Mouse (Mus musculus): ENCODE data around the gene Cemip2. TPM values are rescaled to one million over a fixed set of nuclear protein-coding genes. Genes with fewer than 3 reads are reported as not detected.

Cemip2 gene
- polyA plus RNA-seq, 1 experiment from 2014 or later = 51.7 TPM

DNA sequence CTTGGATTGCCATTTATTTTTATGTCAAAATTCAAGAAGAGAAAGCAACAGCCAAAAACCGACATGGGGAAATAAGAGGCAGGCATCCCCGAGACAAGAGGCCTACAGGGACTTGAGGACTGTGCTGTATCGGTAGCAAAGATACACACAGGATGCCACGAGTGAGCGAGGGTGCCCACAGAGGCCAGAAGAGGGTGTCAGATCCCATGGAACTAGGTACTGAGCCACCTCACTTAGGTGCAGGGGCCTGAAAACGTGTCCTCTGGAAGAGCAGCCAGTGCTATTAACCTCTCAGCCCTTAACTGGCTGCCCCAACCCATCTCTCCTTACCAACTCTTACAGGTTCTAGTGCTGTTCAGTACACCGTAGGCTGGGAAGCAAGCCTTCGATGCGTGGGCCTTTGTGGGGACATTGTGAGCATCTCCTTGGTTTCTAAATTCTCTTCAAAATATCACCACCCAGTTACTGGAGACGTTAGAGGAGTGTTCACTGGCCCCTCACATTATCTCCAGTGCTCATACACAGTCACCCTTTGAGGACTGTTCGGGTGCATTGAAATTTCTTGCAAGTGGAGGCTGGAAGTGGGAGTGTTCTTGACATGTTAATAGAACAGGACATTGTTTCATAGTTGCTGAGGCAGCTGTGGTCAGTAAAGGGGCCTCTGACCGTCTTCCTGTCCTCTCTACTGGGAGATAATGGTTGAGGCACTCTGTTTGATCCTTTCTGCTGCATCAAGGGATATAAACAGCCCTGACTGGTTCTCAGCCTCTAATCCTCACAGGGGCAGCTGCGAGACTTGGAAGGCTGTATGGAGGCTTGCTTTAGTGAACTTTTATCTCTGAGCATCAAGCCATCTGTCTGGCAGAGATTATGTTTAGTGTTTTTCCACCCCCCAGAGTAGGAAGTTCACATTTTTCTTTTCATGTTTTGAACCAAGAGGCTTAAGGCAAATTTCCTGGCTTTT, 21.6 kb downstream of the Cemip2 start:
- 76% methylated on average over 13 of the region's 13 CpGs for WGBS
- Histone ChIP-seq H3K36me3 (peaks cover 97% of the 10 kb centered on the region), H3K9me3 (replicated peaks) (no peaks in the 10 kb centered on the region), H3K27ac (no peak overlapping the region), H3K4me3 (no peak overlapping the region), H3K4me1 (peaks cover 3% of the 10 kb centered on the region; the same call in 1 of the 2 replicates), H3K27me3 (ENCODE audit: low read depth, poor library complexity, severe bottlenecking) (no peaks in the 10 kb centered on the region)
- no peak for DNase-seq (ENCODE audit: low spot score)

DNA sequence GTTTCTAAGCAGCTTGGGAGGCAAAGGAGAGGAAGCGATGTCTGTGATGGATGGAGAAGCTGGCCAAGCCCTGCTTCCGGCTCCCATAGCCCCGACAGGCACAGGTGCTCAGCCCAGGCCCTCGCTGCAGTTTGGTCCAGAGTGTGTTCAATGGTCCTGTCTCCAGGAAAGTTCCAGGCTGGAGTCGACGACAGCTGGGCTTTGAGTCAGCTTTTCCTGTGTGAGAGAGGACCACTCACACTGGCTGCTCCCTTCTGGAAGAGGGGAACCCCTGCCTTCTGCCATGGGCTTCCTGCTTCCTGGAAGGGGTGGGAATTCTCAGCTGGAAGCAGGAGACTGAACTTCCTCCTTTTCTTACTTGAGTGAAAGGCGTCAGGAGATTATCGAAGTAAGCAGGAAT, 26.3 kb downstream of the Cemip2 start:
- 87% methylated on average over 8 of the region's 8 CpGs for WGBS

GRCm38 (mm10) chr19:21805305-21805704, 27.2 kb downstream of the Cemip2 start:
- Histone ChIP-seq H3K4me3 (no peak overlapping the region), H3K4me1 (no peaks in the 10 kb centered on the region), H3K27me3 (ENCODE audit: low read depth, poor library complexity, severe bottlenecking) (no peaks in the 10 kb centered on the region), H3K36me3 (peaks cover 96% of the 10 kb centered on the region), H3K9me3 (replicated peaks) (no peaks in the 10 kb centered on the region), H3K27ac (no peak overlapping the region)
- DNase-seq (ENCODE audit: low spot score) = no peak
- 94% methylated on average over 3 of the region's 3 CpGs for WGBS

More for the DNA sequence above, 26.3 kb downstream of the Cemip2 start:
- no peaks in the 10 kb centered on the region for H3K9me3 ChIP-seq (replicated peaks)
- no peak overlapping the region for H3K27ac ChIP-seq
- peaks cover 96% of the 10 kb centered on the region for H3K36me3 ChIP-seq
- peaks cover 2% of the 10 kb centered on the region; the same call in 1 of the 2 replicates for H3K4me1 ChIP-seq
- H3K27me3 ChIP-seq (ENCODE audit: low read depth, poor library complexity, severe bottlenecking) = no peaks in the 10 kb centered on the region
- DNase-seq (ENCODE audit: low spot score) = no peak
- no peak overlapping the region for H3K4me3 ChIP-seq

- no peak for DNase-seq (ENCODE audit: low spot score)
- no peak overlapping the region for H3K4me3 ChIP-seq
- peaks cover 99% of the 10 kb centered on the region for H3K36me3 ChIP-seq
- H3K27me3 ChIP-seq (ENCODE audit: low read depth, poor library complexity, severe bottlenecking) = no peaks in the 10 kb centered on the region
- H3K27ac ChIP-seq = no peak overlapping the region
- H3K4me1 ChIP-seq = no peaks in the 10 kb centered on the region
- 95% methylated on average over 5 of the region's 5 CpGs for whole genome bisulfite sequencing
- H3K9me3 ChIP-seq (replicated peaks) = no peaks in the 10 kb centered on the region
These were observed 32.0 kb downstream of the Cemip2 start for GRCm38 (mm10) chr19:21810135-21810534.

- no peaks in the 10 kb centered on the region for H3K9me3 ChIP-seq (replicated peaks)
- peaks cover 97% of the 10 kb centered on the region for H3K36me3 ChIP-seq
- DNase-seq (ENCODE audit: low spot score) = no peak
- no peaks in the 10 kb centered on the region for H3K4me1 ChIP-seq
- H3K4me3 ChIP-seq = no peak overlapping the region
- H3K27ac ChIP-seq = no peak overlapping the region
- 91% methylated on average over 13 of the region's 13 CpGs for WGBS
- no peaks in the 10 kb centered on the region for H3K27me3 ChIP-seq (ENCODE audit: low read depth, poor library complexity, severe bottlenecking)
These were observed 35.4 kb downstream of the Cemip2 start for GRCm38 (mm10) chr19:21813560-21813959.

GRCm38 (mm10) chr19:21814433-21815020, 36.4 kb downstream of the Cemip2 start:
- Histone ChIP-seq H3K9me3 (replicated peaks) (no peaks in the 10 kb centered on the region), H3K4me3 (no peak overlapping the region), H3K27me3 (ENCODE audit: low read depth, poor library complexity, severe bottlenecking) (no peaks in the 10 kb centered on the region), H3K27ac (no peak overlapping the region), H3K36me3 (peaks cover 97% of the 10 kb centered on the region), H3K4me1 (no peaks in the 10 kb centered on the region)
- 95% methylated on average over 8 of the region's 8 CpGs for WGBS
- DNase-seq (ENCODE audit: low spot score) = no peak

- no peak overlapping the region for H3K27ac ChIP-seq
- no peaks in the 10 kb centered on the region for H3K9me3 ChIP-seq (replicated peaks)
- peaks cover 96% of the 10 kb centered on the region for H3K36me3 ChIP-seq
- no peaks in the 10 kb centered on the region for H3K4me1 ChIP-seq
- 97% methylated on average over 4 of the region's 4 CpGs for WGBS
- DNase-seq (ENCODE audit: low spot score) = no peak
- H3K4me3 ChIP-seq = no peak overlapping the region
- H3K27me3 ChIP-seq (ENCODE audit: low read depth, poor library complexity, severe bottlenecking) = no peaks in the 10 kb centered on the region
These were observed 38.1 kb downstream of the Cemip2 start for GRCm38 (mm10) chr19:21816260-21816659.

DNA sequence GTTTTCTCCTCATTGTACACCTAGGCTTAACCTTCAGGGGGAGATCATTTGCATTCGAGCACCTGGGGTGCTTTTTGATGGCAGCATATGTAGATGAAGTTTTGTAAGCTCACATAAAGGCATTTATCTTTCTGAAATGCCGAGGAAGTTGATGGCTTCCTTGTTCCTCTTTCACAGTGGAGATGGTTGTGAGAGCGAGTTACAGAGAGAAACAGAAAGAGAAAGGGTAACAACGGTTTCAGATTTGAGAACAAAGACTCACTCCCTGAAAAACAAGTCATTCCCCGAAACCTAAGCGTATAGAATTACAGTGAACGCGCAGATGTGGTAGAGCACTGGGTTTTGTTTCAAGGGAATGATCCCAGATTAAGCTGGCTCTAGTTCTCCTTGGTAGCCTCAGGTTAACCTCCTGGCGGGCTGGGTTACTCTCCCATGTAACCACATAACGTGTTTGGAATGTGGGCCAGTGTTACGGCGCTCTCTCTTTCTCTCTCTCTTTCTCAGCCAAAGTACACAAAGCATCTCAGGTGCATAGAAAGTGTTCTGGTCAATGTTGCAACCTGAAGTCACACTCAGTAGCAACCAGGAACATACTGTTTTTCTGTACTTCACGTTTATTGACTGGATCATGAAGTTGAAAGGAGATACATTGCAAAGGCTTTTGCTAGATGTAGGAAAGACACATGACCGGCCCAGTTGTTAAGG, 40.0 kb downstream of the Cemip2 start:
- Histone ChIP-seq H3K36me3 (peaks cover 93% of the 10 kb centered on the region), H3K27ac (no peak overlapping the region), H3K27me3 (ENCODE audit: low read depth, poor library complexity, severe bottlenecking) (no peaks in the 10 kb centered on the region), H3K9me3 (replicated peaks) (no peaks in the 10 kb centered on the region), H3K4me1 (no peaks in the 10 kb centered on the region), H3K4me3 (no peak overlapping the region)
- DNase-seq (ENCODE audit: low spot score) = no peak
- WGBS = 91% methylated on average over 14 of the region's 14 CpGs

- Histone ChIP-seq H3K27me3 (ENCODE audit: low read depth, poor library complexity, severe bottlenecking) (no peaks in the 10 kb centered on the region), H3K27ac (no peak overlapping the region), H3K9me3 (replicated peaks) (no peaks in the 10 kb centered on the region), H3K4me3 (no peak overlapping the region), H3K36me3 (peaks cover 92% of the 10 kb centered on the region), H3K4me1 (no peaks in the 10 kb centered on the region)
- WGBS = 90% methylated on average over 5 of the region's 5 CpGs
- no peak for DNase-seq (ENCODE audit: low spot score)
These were observed 41.4 kb downstream of the Cemip2 start for GRCm38 (mm10) chr19:21819585-21819984.

GRCm38 (mm10) chr19:21820126-21820525, 42.0 kb downstream of the Cemip2 start:
- peaks cover 92% of the 10 kb centered on the region for H3K36me3 ChIP-seq
- 89% methylated on average over 4 of the region's 4 CpGs for WGBS

GRCm38 (mm10) chr19:21821877-21822276, 43.7 kb downstream of the Cemip2 start:
- Histone ChIP-seq H3K27me3 (ENCODE audit: low read depth, poor library complexity, severe bottlenecking) (no peaks in the 10 kb centered on the region), H3K4me3 (no peak overlapping the region), H3K4me1 (no peaks in the 10 kb centered on the region), H3K36me3 (peaks cover 92% of the 10 kb centered on the region), H3K27ac (no peak overlapping the region), H3K9me3 (replicated peaks) (no peaks in the 10 kb centered on the region)
- no peak for DNase-seq (ENCODE audit: low spot score)
- 92% methylated on average over 6 of the region's 6 CpGs for WGBS

More at GRCm38 (mm10) chr19:21820126-21820525, 42.0 kb downstream of the Cemip2 start:
- no peak overlapping the region for H3K4me3 ChIP-seq
- H3K27ac ChIP-seq = no peak overlapping the region
- DNase-seq (ENCODE audit: low spot score) = no peak
- no peaks in the 10 kb centered on the region for H3K4me1 ChIP-seq
- no peaks in the 10 kb centered on the region for H3K27me3 ChIP-seq (ENCODE audit: low read depth, poor library complexity, severe bottlenecking)
- H3K9me3 ChIP-seq (replicated peaks) = no peaks in the 10 kb centered on the region

- H3K4me3 ChIP-seq = no peak overlapping the region
- H3K9me3 ChIP-seq (replicated peaks) = no peaks in the 10 kb centered on the region
- DNase-seq (ENCODE audit: low spot score) = no peak
- no peaks in the 10 kb centered on the region for H3K4me1 ChIP-seq
- H3K36me3 ChIP-seq = peaks cover 86% of the 10 kb centered on the region
- H3K27ac ChIP-seq = no peak overlapping the region
- no peaks in the 10 kb centered on the region for H3K27me3 ChIP-seq (ENCODE audit: low read depth, poor library complexity, severe bottlenecking)
- 93% methylated on average over 5 of the region's 5 CpGs for WGBS
These were observed 46.0 kb downstream of the Cemip2 start for GRCm38 (mm10) chr19:21824146-21824545.

Measured in limb, embryonic 10.5 days (tissue).